Mouse (Mus musculus): ENCODE results near the gene Ascc1. TPM values are rescaled to one million over a fixed set of nuclear protein-coding genes. Genes with fewer than 3 reads are reported as not detected.

Gene Ascc1
- polyA plus RNA-seq, 1 experiment, result 24.1 TPM

DNA sequence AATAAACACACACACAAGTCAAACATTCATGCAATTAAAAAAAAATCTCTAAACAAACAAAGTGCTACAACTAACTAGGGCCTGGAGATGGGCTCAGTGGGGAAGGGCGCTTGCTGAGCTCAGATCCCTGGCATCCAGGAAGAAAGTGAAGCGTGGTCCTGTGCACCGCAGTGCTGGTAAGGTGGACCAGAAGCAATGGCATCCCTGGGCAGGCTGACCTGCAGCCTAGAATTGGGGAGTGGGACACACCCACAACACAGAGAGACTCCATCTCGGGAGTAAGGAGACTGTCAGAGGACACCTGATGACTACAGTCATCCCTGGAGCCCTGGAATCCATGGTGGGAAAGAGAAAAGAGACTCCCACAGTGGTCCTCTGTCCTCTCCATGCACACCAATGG lies 29.2 kb upstream of the Ascc1 start:
- no peaks in the 10 kb centered on the region for H3K79me2 ChIP-seq (ENCODE audit: control insufficient read depth, insufficient read depth)
- H3K36me3 ChIP-seq (ENCODE audit: control insufficient read depth, insufficient read depth), result no peaks in the 10 kb centered on the region
- H3K4me3 ChIP-seq (ENCODE audit: insufficient read depth, poor library complexity, severe bottlenecking), result no peak overlapping the region
- H3K27me3 ChIP-seq (ENCODE audit: control insufficient read depth, insufficient read depth, insufficient read length), result no peaks in the 10 kb centered on the region
- H3K79me3 ChIP-seq (ENCODE audit: low read depth), result no peaks in the 10 kb centered on the region
- H3ac ChIP-seq (ENCODE audit: control insufficient read depth, insufficient read length, low read depth), result no peak overlapping the region
- TF ChIP-seq FOSL1 (IDR thresholded peaks at IDR 0.05; ENCODE audit: insufficient read depth, low read length, poor library complexity, severe bottlenecking) (no peak), USF1 (IDR thresholded peaks at IDR 0.05; ENCODE audit: low read depth) (no peak), CEBPB (IDR thresholded peaks at IDR 0.05; ENCODE audit: low read depth) (no peak), MYOG (IDR thresholded peaks at IDR 0.05; ENCODE audit: control insufficient read depth, extremely low read depth, insufficient read length) (no peak), MYOD1 (IDR thresholded peaks at IDR 0.05; ENCODE audit: control insufficient read depth, insufficient read length, low read depth) (no peak), MAX (IDR thresholded peaks at IDR 0.05) (no peak), CTCF (IDR thresholded peaks at IDR 0.05; ENCODE audit: control insufficient read depth, insufficient read depth, insufficient read length) (no peak)

- TF ChIP-seq CTCF (IDR thresholded peaks at IDR 0.05; ENCODE audit: control insufficient read depth, insufficient read depth, insufficient read length) (no peak), CEBPB (IDR thresholded peaks at IDR 0.05; ENCODE audit: low read depth) (no peak), MAX (IDR thresholded peaks at IDR 0.05) (no peak), FOSL1 (IDR thresholded peaks at IDR 0.05; ENCODE audit: insufficient read depth, low read length, poor library complexity, severe bottlenecking) (no peak), MYOD1 (IDR thresholded peaks at IDR 0.05; ENCODE audit: control insufficient read depth, insufficient read length, low read depth) (no peak), MYOG (IDR thresholded peaks at IDR 0.05; ENCODE audit: control insufficient read depth, extremely low read depth, insufficient read length) (no peak)
- H3K4me3 ChIP-seq (ENCODE audit: insufficient read depth, poor library complexity, severe bottlenecking), result no peak overlapping the region
- H3K79me2 ChIP-seq (ENCODE audit: control insufficient read depth, insufficient read depth), result no peaks in the 10 kb centered on the region
- no peak overlapping the region for H3ac ChIP-seq (ENCODE audit: control insufficient read depth, insufficient read length, low read depth)
- no peaks in the 10 kb centered on the region for H3K79me3 ChIP-seq (ENCODE audit: low read depth)
- H3K36me3 ChIP-seq (ENCODE audit: control insufficient read depth, insufficient read depth), result no peaks in the 10 kb centered on the region
- no peaks in the 10 kb centered on the region for H3K27me3 ChIP-seq (ENCODE audit: control insufficient read depth, insufficient read depth, insufficient read length)
Measured at GRCm38 (mm10) chr10:59974191-59974664, 28.4 kb upstream of the Ascc1 start.

DNA sequence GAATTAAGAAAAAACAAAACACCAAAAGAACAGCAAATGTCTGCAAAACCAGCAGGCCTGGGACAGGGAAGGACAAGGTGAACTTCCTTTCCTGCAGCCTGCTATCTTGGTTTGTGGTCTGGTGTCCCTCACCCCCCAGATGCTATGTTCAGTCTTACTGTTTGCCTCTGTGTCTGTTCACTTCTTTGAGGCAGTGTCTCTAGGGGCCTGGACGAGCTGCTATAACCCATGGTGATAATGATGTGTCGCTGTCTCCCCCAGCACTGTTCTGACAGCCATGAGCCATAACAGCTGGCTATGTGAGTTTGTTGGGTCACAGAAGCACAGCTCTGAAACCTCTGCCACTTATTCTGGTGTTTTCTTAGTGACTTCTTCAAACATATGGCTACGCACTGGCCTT lies 27.8 kb upstream of the Ascc1 start:
- Histone ChIP-seq H3K79me2 (ENCODE audit: control insufficient read depth, insufficient read depth) (no peaks in the 10 kb centered on the region), H3ac (ENCODE audit: control insufficient read depth, insufficient read length, low read depth) (no peak overlapping the region), H3K27me3 (ENCODE audit: control insufficient read depth, insufficient read depth, insufficient read length) (no peaks in the 10 kb centered on the region), H3K79me3 (ENCODE audit: low read depth) (no peaks in the 10 kb centered on the region), H3K36me3 (ENCODE audit: control insufficient read depth, insufficient read depth) (no peaks in the 10 kb centered on the region), H3K4me3 (ENCODE audit: insufficient read depth, poor library complexity, severe bottlenecking) (no peak overlapping the region)
- TF ChIP-seq MYOG (IDR thresholded peaks at IDR 0.05; ENCODE audit: control insufficient read depth, extremely low read depth, insufficient read length), result no peak
- TF ChIP-seq CTCF (IDR thresholded peaks at IDR 0.05; ENCODE audit: control insufficient read depth, insufficient read depth, insufficient read length), result no peak
- TF ChIP-seq CEBPB (IDR thresholded peaks at IDR 0.05; ENCODE audit: low read depth), result no peak
- TF ChIP-seq USF1 (IDR thresholded peaks at IDR 0.05; ENCODE audit: low read depth), result no peak
- no peak for TF ChIP-seq MYOD1 (IDR thresholded peaks at IDR 0.05; ENCODE audit: control insufficient read depth, insufficient read length, low read depth)
- no peak for TF ChIP-seq FOSL1 (IDR thresholded peaks at IDR 0.05; ENCODE audit: insufficient read depth, low read length, poor library complexity, severe bottlenecking)
- no peak for TF ChIP-seq MAX (IDR thresholded peaks at IDR 0.05)

DNA sequence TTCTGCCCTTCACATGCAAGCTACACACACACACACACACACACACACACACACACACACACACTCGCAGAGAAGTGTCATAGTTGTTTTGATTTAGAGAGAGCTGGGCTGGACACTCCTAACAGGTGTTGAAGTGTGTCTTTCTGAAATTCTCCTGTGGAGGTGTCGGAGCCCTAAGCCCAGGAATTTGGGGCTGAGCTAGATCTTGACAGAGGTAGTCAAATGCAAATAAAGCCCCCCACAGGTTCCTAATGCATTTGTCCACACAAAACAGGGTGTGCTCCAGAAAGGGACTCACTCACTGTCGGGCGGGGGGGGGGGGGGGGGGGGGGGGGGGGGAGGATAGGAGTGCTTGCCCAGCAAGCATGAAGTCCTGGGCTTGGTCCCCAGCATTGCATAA lies 25.5 kb upstream of the Ascc1 start:
- Histone ChIP-seq H3K79me2 (ENCODE audit: control insufficient read depth, insufficient read depth) (no peaks in the 10 kb centered on the region), H3K79me3 (ENCODE audit: low read depth) (no peaks in the 10 kb centered on the region), H3K27me3 (ENCODE audit: control insufficient read depth, insufficient read depth, insufficient read length) (no peaks in the 10 kb centered on the region), H3ac (ENCODE audit: control insufficient read depth, insufficient read length, low read depth) (no peak overlapping the region), H3K36me3 (ENCODE audit: control insufficient read depth, insufficient read depth) (no peaks in the 10 kb centered on the region), H3K4me3 (ENCODE audit: insufficient read depth, poor library complexity, severe bottlenecking) (no peak overlapping the region)
- TF ChIP-seq MYOG (IDR thresholded peaks at IDR 0.05; ENCODE audit: control insufficient read depth, extremely low read depth, insufficient read length) (no peak), USF1 (IDR thresholded peaks at IDR 0.05; ENCODE audit: low read depth) (no peak), CTCF (IDR thresholded peaks at IDR 0.05; ENCODE audit: control insufficient read depth, insufficient read depth, insufficient read length) (no peak), CEBPB (IDR thresholded peaks at IDR 0.05; ENCODE audit: low read depth) (no peak), MYOD1 (IDR thresholded peaks at IDR 0.05; ENCODE audit: control insufficient read depth, insufficient read length, low read depth) (no peak), MAX (IDR thresholded peaks at IDR 0.05) (no peak), FOSL1 (IDR thresholded peaks at IDR 0.05; ENCODE audit: insufficient read depth, low read length, poor library complexity, severe bottlenecking) (no peak)

GRCm38 (mm10) chr10:59977715-59978343 lies 24.8 kb upstream of the Ascc1 start:
- H3K79me2 ChIP-seq (ENCODE audit: control insufficient read depth, insufficient read depth), result no peaks in the 10 kb centered on the region
- H3K4me3 ChIP-seq (ENCODE audit: insufficient read depth, poor library complexity, severe bottlenecking), result no peak overlapping the region

DNA sequence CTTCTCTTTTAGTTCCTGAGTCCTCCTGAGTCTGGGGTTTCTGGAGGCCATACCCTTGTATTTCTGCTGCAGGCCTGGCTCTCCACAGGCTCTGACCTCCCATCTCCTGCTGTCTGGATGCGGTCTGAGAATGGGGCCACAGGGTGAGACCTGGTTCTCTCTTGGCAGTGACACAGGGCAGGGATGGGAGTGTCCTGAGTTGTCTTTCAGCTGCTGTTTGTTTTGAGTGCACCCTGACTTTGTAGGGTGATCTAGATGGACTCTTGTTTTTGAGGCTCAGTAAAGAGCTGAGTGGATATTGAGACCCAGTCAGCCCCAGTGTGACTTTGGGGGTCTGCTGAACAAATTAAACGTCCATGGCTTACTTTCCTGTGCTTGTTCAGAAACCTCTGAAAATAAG lies 24.2 kb upstream of the Ascc1 start:
- H3K79me2 ChIP-seq (ENCODE audit: control insufficient read depth, insufficient read depth), result no peaks in the 10 kb centered on the region
- H3K36me3 ChIP-seq (ENCODE audit: control insufficient read depth, insufficient read depth), result no peaks in the 10 kb centered on the region
- H3K27me3 ChIP-seq (ENCODE audit: control insufficient read depth, insufficient read depth, insufficient read length), result no peaks in the 10 kb centered on the region
- TF ChIP-seq CEBPB (IDR thresholded peaks at IDR 0.05; ENCODE audit: low read depth), result no peak
- TF ChIP-seq CTCF (IDR thresholded peaks at IDR 0.05; ENCODE audit: control insufficient read depth, insufficient read depth, insufficient read length), result no peak
- no peak for TF ChIP-seq MYOG (IDR thresholded peaks at IDR 0.05; ENCODE audit: control insufficient read depth, extremely low read depth, insufficient read length)
- no peak for TF ChIP-seq MAX (IDR thresholded peaks at IDR 0.05)
- no peak for TF ChIP-seq MYOD1 (IDR thresholded peaks at IDR 0.05; ENCODE audit: control insufficient read depth, insufficient read length, low read depth)
- TF ChIP-seq USF1 (IDR thresholded peaks at IDR 0.05; ENCODE audit: low read depth), result no peak
- no peak for TF ChIP-seq FOSL1 (IDR thresholded peaks at IDR 0.05; ENCODE audit: insufficient read depth, low read length, poor library complexity, severe bottlenecking)
- H3K79me3 ChIP-seq (ENCODE audit: low read depth), result no peaks in the 10 kb centered on the region
- no peak overlapping the region for H3K4me3 ChIP-seq (ENCODE audit: insufficient read depth, poor library complexity, severe bottlenecking)
- H3ac ChIP-seq (ENCODE audit: control insufficient read depth, insufficient read length, low read depth), result no peak overlapping the region

More at GRCm38 (mm10) chr10:59977715-59978343, 24.8 kb upstream of the Ascc1 start:
- peak; percentile 76 for TF ChIP-seq MAX (IDR thresholded peaks at IDR 0.05)
- TF ChIP-seq FOSL1 (IDR thresholded peaks at IDR 0.05; ENCODE audit: insufficient read depth, low read length, poor library complexity, severe bottlenecking), result no peak
- H3K79me3 ChIP-seq (ENCODE audit: low read depth), result no peaks in the 10 kb centered on the region
- no peak overlapping the region for H3ac ChIP-seq (ENCODE audit: control insufficient read depth, insufficient read length, low read depth)
- H3K27me3 ChIP-seq (ENCODE audit: control insufficient read depth, insufficient read depth, insufficient read length), result no peaks in the 10 kb centered on the region
- H3K36me3 ChIP-seq (ENCODE audit: control insufficient read depth, insufficient read depth), result no peaks in the 10 kb centered on the region

Data from C2C12 (cell line).